Mouse (Mus musculus): ENCODE measurements around the gene Prss27. TPM values are rescaled to one million over a fixed set of nuclear protein-coding genes. Genes with fewer than 3 reads are reported as not detected.

Prss27 gene
- polyA plus RNA-seq, 1 experiment = not detected

DNA sequence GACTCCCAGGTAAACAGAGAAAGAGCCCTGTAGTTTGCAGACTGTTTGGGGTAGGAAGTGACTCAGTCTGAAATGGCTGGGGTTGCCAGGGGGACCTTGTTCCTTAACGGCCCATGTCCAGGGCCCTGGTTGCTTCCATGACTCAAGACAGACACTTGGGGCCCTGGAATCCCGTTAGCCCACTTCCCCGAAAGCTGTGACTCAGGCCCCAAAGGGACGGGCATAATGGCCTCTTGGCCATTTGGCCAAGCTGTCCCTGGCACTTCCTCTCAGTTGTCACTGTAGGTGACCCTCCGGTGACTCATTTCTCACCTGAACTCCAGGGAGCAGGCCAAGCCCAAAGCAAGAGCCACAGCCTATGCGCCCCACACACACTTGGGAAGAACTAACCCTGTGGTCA lies 39.6 kb upstream of the Prss27 start:
- DNase-seq = peak in 1 of 2 experiments; percentile 55
- no peak for TF ChIP-seq POLR2A (IDR thresholded peaks at IDR 0.05; ENCODE audit: borderline replicate concordance, insufficient read depth, low read length)
- TF ChIP-seq CTCF (IDR thresholded peaks at IDR 0.05; ENCODE audit: borderline replicate concordance, insufficient read depth, low read depth, low read length) = no peak
- Histone ChIP-seq H3K4me3 (replicated peaks; ENCODE audit: insufficient read depth, low read depth, low read length) (no peak overlapping the region), H3K27me3 (ENCODE audit: control insufficient read depth, insufficient read depth, low read length) (no peaks in the 10 kb centered on the region), H3K27ac (ENCODE audit: insufficient read depth, low read length) (no peak overlapping the region), H3K4me1 (ENCODE audit: control insufficient read depth, insufficient read depth, low read length) (no peaks in the 10 kb centered on the region)
- 56% methylated on average over 6 of the region's 6 CpGs for WGBS

DNA sequence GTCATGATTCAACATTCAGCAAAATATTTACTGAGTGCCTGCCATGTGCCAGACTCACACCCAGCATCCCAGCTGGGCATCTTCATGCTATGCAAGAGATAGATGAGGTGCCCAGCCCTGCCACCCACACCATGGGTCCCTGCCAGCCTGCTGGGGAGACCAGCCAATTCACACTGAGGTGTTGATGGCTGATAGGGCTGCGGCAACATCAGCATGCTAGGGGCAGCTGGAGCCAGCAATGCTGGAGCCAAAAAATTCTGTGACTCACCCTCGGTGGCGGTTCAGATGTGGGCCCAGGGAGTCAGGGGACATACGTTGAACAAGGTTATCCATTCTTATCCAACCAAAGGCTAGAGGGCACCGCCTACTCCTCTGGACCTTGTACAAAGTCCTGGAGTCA lies 37.5 kb upstream of the Prss27 start:
- 24% methylated on average over 5 of the region's 5 CpGs for WGBS
- Histone ChIP-seq H3K4me1 (ENCODE audit: control insufficient read depth, insufficient read depth, low read length) (no peaks in the 10 kb centered on the region), H3K27ac (ENCODE audit: insufficient read depth, low read length) (no peak overlapping the region), H3K4me3 (replicated peaks; ENCODE audit: insufficient read depth, low read depth, low read length) (no peak overlapping the region), H3K27me3 (ENCODE audit: control insufficient read depth, insufficient read depth, low read length) (no peaks in the 10 kb centered on the region)
- DNase-seq = peak in 1 of 2 experiments; percentile 17
- no peak for TF ChIP-seq CTCF (IDR thresholded peaks at IDR 0.05; ENCODE audit: borderline replicate concordance, insufficient read depth, low read depth, low read length)
- no peak for TF ChIP-seq POLR2A (IDR thresholded peaks at IDR 0.05; ENCODE audit: borderline replicate concordance, insufficient read depth, low read length)

DNA sequence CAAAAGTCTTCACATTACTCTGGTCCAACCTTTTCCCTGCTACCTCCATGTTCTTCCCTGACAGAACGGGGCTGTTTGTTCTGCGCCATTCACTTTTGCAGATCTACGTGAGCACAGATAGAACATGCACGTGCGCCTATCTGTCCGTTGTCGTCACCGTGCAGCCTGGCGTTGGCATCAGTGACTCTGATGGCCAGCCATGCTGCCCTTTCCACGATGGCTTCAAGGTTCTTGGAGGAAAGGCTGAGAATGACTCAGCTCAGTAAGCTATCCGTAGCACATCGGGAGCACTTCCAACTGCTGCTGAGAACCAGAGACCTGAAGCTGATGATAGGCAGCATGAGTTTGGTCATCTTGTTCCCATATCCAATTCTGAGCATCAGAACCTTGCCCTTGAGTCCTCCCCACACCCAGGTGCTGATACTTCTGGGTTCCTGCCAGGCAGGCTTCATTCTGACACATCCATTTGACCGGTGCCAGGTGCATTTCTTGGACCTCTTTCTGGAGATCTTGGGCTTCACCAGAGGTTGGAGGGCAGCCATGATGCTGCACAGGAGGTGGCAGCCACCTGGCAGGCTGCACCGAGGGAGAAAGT lies 33.8 kb upstream of the Prss27 start:
- TF ChIP-seq POLR2A (IDR thresholded peaks at IDR 0.05; ENCODE audit: borderline replicate concordance, insufficient read depth, low read length) = no peak
- 43% methylated on average over 14 of the region's 14 CpGs for WGBS
- peak; percentile 55 to 69 for DNase-seq

DNA sequence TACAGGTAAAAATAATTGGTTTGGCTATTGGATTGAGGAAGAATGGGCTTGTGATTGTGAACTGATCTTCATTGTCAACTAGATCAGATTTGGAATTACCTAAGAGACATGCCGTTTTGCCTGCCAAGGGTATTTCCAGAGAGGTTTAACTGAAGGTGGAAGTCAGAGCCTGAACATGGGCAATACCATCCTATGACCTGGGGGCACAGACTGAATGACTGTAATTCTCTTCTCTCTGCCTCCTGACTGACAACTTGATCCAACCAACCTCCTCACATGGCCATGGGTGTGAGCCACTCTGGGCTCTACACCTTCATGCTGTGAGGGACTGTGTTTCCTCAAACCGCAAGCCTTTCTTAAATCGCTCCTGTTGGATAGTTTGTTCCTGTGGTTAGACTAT lies 32.9 kb upstream of the Prss27 start:
- Histone ChIP-seq H3K4me1 (ENCODE audit: control insufficient read depth, insufficient read depth, low read length) (no peaks in the 10 kb centered on the region), H3K27me3 (ENCODE audit: control insufficient read depth, insufficient read depth, low read length) (no peaks in the 10 kb centered on the region), H3K4me3 (replicated peaks; ENCODE audit: insufficient read depth, low read depth, low read length) (no peak overlapping the region), H3K27ac (ENCODE audit: insufficient read depth, low read length) (no peak overlapping the region)
- DNase-seq = no peak
- 96% methylated on average over 3 of the region's 3 CpGs for WGBS
- TF ChIP-seq CTCF (IDR thresholded peaks at IDR 0.05; ENCODE audit: borderline replicate concordance, insufficient read depth, low read depth, low read length) = no peak
- no peak for TF ChIP-seq POLR2A (IDR thresholded peaks at IDR 0.05; ENCODE audit: borderline replicate concordance, insufficient read depth, low read length)

More for the DNA sequence above, 33.8 kb upstream of the Prss27 start:
- no peaks in the 10 kb centered on the region for H3K27me3 ChIP-seq (ENCODE audit: control insufficient read depth, insufficient read depth, low read length)
- H3K4me1 ChIP-seq (ENCODE audit: control insufficient read depth, insufficient read depth, low read length) = no peaks in the 10 kb centered on the region
- no peak overlapping the region for H3K27ac ChIP-seq (ENCODE audit: insufficient read depth, low read length)
- no peak overlapping the region for H3K4me3 ChIP-seq (replicated peaks; ENCODE audit: insufficient read depth, low read depth, low read length)

DNA sequence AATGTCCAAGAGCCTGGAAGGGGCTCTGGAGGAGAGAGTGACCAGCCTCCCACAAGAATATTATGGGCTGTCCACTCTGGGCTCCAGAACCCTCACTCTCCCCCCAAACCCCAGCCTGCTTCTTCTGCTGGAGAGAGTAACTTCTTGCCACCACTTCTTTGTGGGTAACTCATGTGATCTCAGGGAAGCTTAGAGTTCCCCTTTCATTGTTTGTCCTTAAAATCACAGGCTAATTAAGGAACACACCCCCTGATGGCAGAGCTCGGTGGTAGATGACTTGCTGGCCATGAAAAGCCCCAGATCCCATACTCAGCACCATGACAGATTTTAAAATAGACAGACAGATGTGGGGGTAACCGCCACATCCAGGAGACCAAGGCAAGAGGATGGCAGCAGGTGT lies 31.0 kb upstream of the Prss27 start:
- Histone ChIP-seq H3K4me3 (replicated peaks; ENCODE audit: insufficient read depth, low read depth, low read length) (no peak overlapping the region), H3K27ac (ENCODE audit: insufficient read depth, low read length) (no peak overlapping the region), H3K4me1 (ENCODE audit: control insufficient read depth, insufficient read depth, low read length) (no peaks in the 10 kb centered on the region), H3K27me3 (ENCODE audit: control insufficient read depth, insufficient read depth, low read length) (no peaks in the 10 kb centered on the region)
- DNase-seq = no peak
- TF ChIP-seq CTCF (IDR thresholded peaks at IDR 0.05; ENCODE audit: borderline replicate concordance, insufficient read depth, low read depth, low read length) = no peak
- TF ChIP-seq POLR2A (IDR thresholded peaks at IDR 0.05; ENCODE audit: borderline replicate concordance, insufficient read depth, low read length) = no peak
- 46% methylated on average over 2 of the region's 2 CpGs for WGBS

DNA sequence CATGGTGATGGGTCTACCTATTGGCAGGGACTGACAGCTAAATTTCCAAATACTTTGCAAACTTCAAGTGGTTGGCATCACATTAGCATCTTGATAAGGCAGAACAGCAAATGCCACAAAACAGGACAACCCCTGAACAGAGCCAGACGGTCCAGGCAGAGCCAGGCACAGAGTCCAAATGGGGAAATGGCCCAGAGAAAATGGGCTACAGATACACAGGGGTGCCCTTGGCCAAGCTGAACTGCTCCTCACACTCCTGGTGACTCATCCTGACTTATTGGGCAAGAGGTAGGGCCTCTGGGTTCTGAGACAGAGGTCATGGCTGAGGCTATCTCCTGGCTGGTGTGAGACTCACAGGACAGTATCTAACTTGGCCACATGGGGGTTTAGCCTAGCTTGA lies 30.6 kb upstream of the Prss27 start:
- Histone ChIP-seq H3K4me3 (replicated peaks; ENCODE audit: insufficient read depth, low read depth, low read length) (no peak overlapping the region), H3K27ac (ENCODE audit: insufficient read depth, low read length) (no peak overlapping the region), H3K27me3 (ENCODE audit: control insufficient read depth, insufficient read depth, low read length) (no peaks in the 10 kb centered on the region), H3K4me1 (ENCODE audit: control insufficient read depth, insufficient read depth, low read length) (no peaks in the 10 kb centered on the region)
- no peak for DNase-seq
- TF ChIP-seq CTCF (IDR thresholded peaks at IDR 0.05; ENCODE audit: borderline replicate concordance, insufficient read depth, low read depth, low read length) (no peak), POLR2A (IDR thresholded peaks at IDR 0.05; ENCODE audit: borderline replicate concordance, insufficient read depth, low read length) (no peak)
- 48% methylated on average over 1 of the region's 1 CpGs for WGBS

DNA sequence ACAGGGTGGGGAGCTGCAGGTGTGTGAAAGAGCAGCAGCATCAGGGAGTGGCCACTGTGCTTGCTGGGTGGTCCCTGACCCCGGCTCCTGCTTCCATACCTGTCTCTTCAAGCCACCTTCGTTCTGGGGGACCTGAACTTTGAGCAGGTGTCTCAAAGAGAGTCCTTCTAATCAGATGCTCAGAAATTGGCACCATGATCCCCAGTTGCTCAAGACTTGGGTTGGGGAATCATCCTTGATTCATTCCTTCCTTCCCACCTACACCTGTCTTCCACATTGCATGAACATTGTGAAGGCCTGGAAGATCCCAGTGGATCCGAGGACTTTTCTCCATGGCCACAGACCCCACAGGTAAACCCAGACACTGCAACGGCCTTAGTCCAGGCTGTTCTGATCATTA lies 29.8 kb upstream of the Prss27 start:
- Histone ChIP-seq H3K4me3 (replicated peaks; ENCODE audit: insufficient read depth, low read depth, low read length) (no peak overlapping the region), H3K27me3 (ENCODE audit: control insufficient read depth, insufficient read depth, low read length) (no peaks in the 10 kb centered on the region), H3K27ac (ENCODE audit: insufficient read depth, low read length) (no peak overlapping the region), H3K4me1 (ENCODE audit: control insufficient read depth, insufficient read depth, low read length) (no peaks in the 10 kb centered on the region)
- WGBS = 75% methylated on average over 4 of the region's 4 CpGs
- no peak for DNase-seq
- TF ChIP-seq CTCF (IDR thresholded peaks at IDR 0.05; ENCODE audit: borderline replicate concordance, insufficient read depth, low read depth, low read length) = no peak
- no peak for TF ChIP-seq POLR2A (IDR thresholded peaks at IDR 0.05; ENCODE audit: borderline replicate concordance, insufficient read depth, low read length)

DNA sequence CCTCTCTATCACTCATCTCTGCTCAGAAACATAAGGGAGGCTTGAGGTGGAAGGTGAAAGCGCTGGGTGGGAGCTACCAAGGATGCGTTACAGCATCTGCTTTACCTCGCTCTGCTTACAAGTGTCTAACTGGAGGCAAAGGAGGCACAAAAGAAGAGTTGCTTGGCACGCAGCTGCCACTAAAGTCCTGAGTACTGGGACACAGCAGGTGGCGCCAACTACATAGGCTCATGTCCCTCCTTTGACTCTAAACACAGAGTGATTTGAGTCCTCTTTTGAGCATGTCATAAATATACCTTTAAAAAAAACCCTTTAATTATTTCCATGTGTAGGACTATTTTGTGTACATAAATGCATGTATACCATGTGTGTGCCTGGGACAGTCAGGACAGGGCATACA lies 28.3 kb upstream of the Prss27 start:
- Histone ChIP-seq H3K4me3 (replicated peaks; ENCODE audit: insufficient read depth, low read depth, low read length) (no peak overlapping the region), H3K27ac (ENCODE audit: insufficient read depth, low read length) (no peak overlapping the region), H3K27me3 (ENCODE audit: control insufficient read depth, insufficient read depth, low read length) (no peaks in the 10 kb centered on the region), H3K4me1 (ENCODE audit: control insufficient read depth, insufficient read depth, low read length) (no peaks in the 10 kb centered on the region)
- no peak for DNase-seq
- WGBS = 43% methylated on average over 5 of the region's 5 CpGs
- TF ChIP-seq POLR2A (IDR thresholded peaks at IDR 0.05; ENCODE audit: borderline replicate concordance, insufficient read depth, low read length) (no peak), CTCF (IDR thresholded peaks at IDR 0.05; ENCODE audit: borderline replicate concordance, insufficient read depth, low read depth, low read length) (no peak)

All from cerebellum, adult 2 months (tissue).